Mouse (Mus musculus): ENCODE measurements at regions not wholly inside any gene's neighbourhood (a gene's known extent, or its start where the extent isn't known, plus 50 kb on each side); places are given as distances from the start of the nearest gene placed in this dataset.

- H3K36me3 ChIP-seq: no peaks in the 10 kb centered on the region
- no peak overlapping the region for H3K27ac ChIP-seq
- no peak overlapping the region for H3K4me2 ChIP-seq
- ATAC-seq (ENCODE audit: borderline replicate concordance, extremely low read depth, low FRiP score, low TSS enrichment): no peak
- H3K9ac ChIP-seq: no peak overlapping the region
- no peaks in the 10 kb centered on the region for H3K9me3 ChIP-seq
- H3K4me1 ChIP-seq: no peaks in the 10 kb centered on the region
- H3K27me3 ChIP-seq: no peaks in the 10 kb centered on the region
- 29% methylated on average over 1 of the region's 1 CpGs for WGBS
- no peak overlapping the region for H3K4me3 ChIP-seq
These were observed 586.1 kb upstream of the Impad1 start for GRCm38 (mm10) chr4:5379215-5379614.

- no peak overlapping the region for H3K4me2 ChIP-seq
- H3K27me3 ChIP-seq: no peaks in the 10 kb centered on the region
- no peaks in the 10 kb centered on the region for H3K9me3 ChIP-seq
- WGBS: 94% methylated on average over 1 of the region's 1 CpGs
- no peaks in the 10 kb centered on the region for H3K36me3 ChIP-seq
- no peak overlapping the region for H3K9ac ChIP-seq
- H3K27ac ChIP-seq: no peak overlapping the region
- no peaks in the 10 kb centered on the region for H3K4me1 ChIP-seq
- ATAC-seq (ENCODE audit: borderline replicate concordance, extremely low read depth, low FRiP score, low TSS enrichment): no peak
- no peak overlapping the region for H3K4me3 ChIP-seq
These were observed 565.1 kb upstream of the Impad1 start for GRCm38 (mm10) chr4:5358274-5358673.

- no peak overlapping the region for H3K27ac ChIP-seq
- no peaks in the 10 kb centered on the region for H3K9me3 ChIP-seq
- H3K36me3 ChIP-seq: no peaks in the 10 kb centered on the region
- no peak overlapping the region for H3K9ac ChIP-seq
- no peak overlapping the region for H3K4me2 ChIP-seq
- peak; percentile 14; the same call in 1 of the 2 replicates for ATAC-seq (ENCODE audit: borderline replicate concordance, extremely low read depth, low FRiP score, low TSS enrichment)
- H3K27me3 ChIP-seq: no peaks in the 10 kb centered on the region
- H3K4me3 ChIP-seq: no peak overlapping the region
- H3K4me1 ChIP-seq: no peaks in the 10 kb centered on the region
- WGBS: 70% methylated on average over 3 of the region's 3 CpGs
These were observed 553.1 kb upstream of the Impad1 start for GRCm38 (mm10) chr4:5346226-5346625.

GRCm38 (mm10) chr4:5344739-5345138, 551.6 kb upstream of the Impad1 start:
- no peak for ATAC-seq (ENCODE audit: borderline replicate concordance, extremely low read depth, low FRiP score, low TSS enrichment)
- H3K36me3 ChIP-seq: no peaks in the 10 kb centered on the region
- WGBS: 89% methylated on average over 4 of the region's 4 CpGs
- no peaks in the 10 kb centered on the region for H3K27me3 ChIP-seq
- no peak overlapping the region for H3K9ac ChIP-seq
- H3K4me3 ChIP-seq: no peak overlapping the region
- H3K27ac ChIP-seq: no peak overlapping the region
- H3K4me1 ChIP-seq: no peaks in the 10 kb centered on the region
- no peaks in the 10 kb centered on the region for H3K9me3 ChIP-seq
- H3K4me2 ChIP-seq: no peak overlapping the region

GRCm38 (mm10) chr4:5344311-5344710, 551.2 kb upstream of the Impad1 start:
- Histone ChIP-seq H3K36me3 (no peaks in the 10 kb centered on the region), H3K4me1 (no peaks in the 10 kb centered on the region), H3K9ac (no peak overlapping the region), H3K4me2 (no peak overlapping the region), H3K27me3 (no peaks in the 10 kb centered on the region), H3K9me3 (no peaks in the 10 kb centered on the region), H3K27ac (no peak overlapping the region), H3K4me3 (no peak overlapping the region)
- 67% methylated on average over 2 of the region's 2 CpGs for WGBS
- no peak for ATAC-seq (ENCODE audit: borderline replicate concordance, extremely low read depth, low FRiP score, low TSS enrichment)

GRCm38 (mm10) chr4:5337158-5337896, 544.2 kb upstream of the Impad1 start:
- no peaks in the 10 kb centered on the region for H3K36me3 ChIP-seq
- H3K27ac ChIP-seq: no peak overlapping the region; the same call in 1 of the 2 replicates
- H3K27me3 ChIP-seq: no peaks in the 10 kb centered on the region
- no peaks in the 10 kb centered on the region for H3K4me1 ChIP-seq
- no peak overlapping the region for H3K4me2 ChIP-seq
- 73% methylated on average over 4 of the region's 4 CpGs for WGBS
- no peak overlapping the region for H3K4me3 ChIP-seq
- ATAC-seq (ENCODE audit: borderline replicate concordance, extremely low read depth, low FRiP score, low TSS enrichment): peak; percentile 88
- H3K9me3 ChIP-seq: no peaks in the 10 kb centered on the region
- H3K9ac ChIP-seq: no peak overlapping the region

- Histone ChIP-seq H3K4me1 (no peaks in the 10 kb centered on the region), H3K36me3 (no peaks in the 10 kb centered on the region)
- WGBS: 80% methylated on average over 2 of the region's 2 CpGs
These were observed 541.9 kb upstream of the Impad1 start for GRCm38 (mm10) chr4:5335030-5335429.

GRCm38 (mm10) chr4:5328497-5329194, 535.5 kb upstream of the Impad1 start:
- Histone ChIP-seq H3K9me3 (no peaks in the 10 kb centered on the region), H3K4me2 (no peak overlapping the region), H3K4me1 (peaks cover 5% of the 10 kb centered on the region; the same call in 1 of the 2 replicates), H3K27ac (no peak overlapping the region), H3K36me3 (no peaks in the 10 kb centered on the region), H3K4me3 (no peak overlapping the region), H3K27me3 (no peaks in the 10 kb centered on the region), H3K9ac (no peak overlapping the region)
- peak; percentile 72; the same call in 1 of the 2 replicates for ATAC-seq (ENCODE audit: borderline replicate concordance, extremely low read depth, low FRiP score, low TSS enrichment)
- WGBS: 14% methylated on average over 5 of the region's 5 CpGs

More at GRCm38 (mm10) chr4:5335030-5335429, 541.9 kb upstream of the Impad1 start:
- Histone ChIP-seq H3K4me2 (no peak overlapping the region), H3K27ac (no peak overlapping the region), H3K4me3 (no peak overlapping the region), H3K9me3 (no peaks in the 10 kb centered on the region), H3K27me3 (no peaks in the 10 kb centered on the region), H3K9ac (no peak overlapping the region)
- ATAC-seq (ENCODE audit: borderline replicate concordance, extremely low read depth, low FRiP score, low TSS enrichment): no peak

- WGBS: 19% methylated on average over 2 of the region's 2 CpGs
- Histone ChIP-seq H3K4me1 (peaks cover 5% of the 10 kb centered on the region; the same call in 1 of the 2 replicates), H3K9ac (no peak overlapping the region), H3K27me3 (no peaks in the 10 kb centered on the region), H3K27ac (no peak overlapping the region), H3K36me3 (no peaks in the 10 kb centered on the region), H3K4me2 (no peak overlapping the region), H3K4me3 (no peak overlapping the region), H3K9me3 (no peaks in the 10 kb centered on the region)
- ATAC-seq (ENCODE audit: borderline replicate concordance, extremely low read depth, low FRiP score, low TSS enrichment): peak; percentile 75; the same call in 1 of the 2 replicates
These were observed 534.1 kb upstream of the Impad1 start for GRCm38 (mm10) chr4:5327171-5327661.

GRCm38 (mm10) chr4:5301461-5301860, 508.3 kb upstream of the Impad1 start:
- ATAC-seq (ENCODE audit: borderline replicate concordance, extremely low read depth, low FRiP score, low TSS enrichment): peak; percentile 69; the same call in 1 of the 2 replicates
- no peak overlapping the region for H3K4me3 ChIP-seq
- 0 out of 2 replicates have a peak, but pooled peaks cover 11% of the 10 kb centered on the region for H3K4me1 ChIP-seq
- no peaks in the 10 kb centered on the region for H3K9me3 ChIP-seq
- no peak overlapping the region for H3K9ac ChIP-seq
- 46% methylated on average over 3 of the region's 3 CpGs for WGBS
- no peaks in the 10 kb centered on the region for H3K27me3 ChIP-seq
- H3K36me3 ChIP-seq: no peaks in the 10 kb centered on the region
- no peak overlapping the region for H3K27ac ChIP-seq
- H3K4me2 ChIP-seq: no peak overlapping the region

- 0 out of 2 replicates have a peak, but pooled peaks cover 11% of the 10 kb centered on the region for H3K4me1 ChIP-seq
- H3K36me3 ChIP-seq: no peaks in the 10 kb centered on the region
- no peaks in the 10 kb centered on the region for H3K9me3 ChIP-seq
- no peak overlapping the region for H3K9ac ChIP-seq
- ATAC-seq (ENCODE audit: borderline replicate concordance, extremely low read depth, low FRiP score, low TSS enrichment): peak; percentile 39; the same call in 1 of the 2 replicates
- H3K27ac ChIP-seq: peak overlapping the region; percentile 24; the same call in 1 of the 2 replicates
- no peak overlapping the region for H3K4me3 ChIP-seq
- no peak overlapping the region for H3K4me2 ChIP-seq
- WGBS: 34% methylated on average over 1 of the region's 1 CpGs
- no peaks in the 10 kb centered on the region for H3K27me3 ChIP-seq
These were observed 507.9 kb upstream of the Impad1 start for GRCm38 (mm10) chr4:5301017-5301416.

- Histone ChIP-seq H3K4me3 (no peak overlapping the region), H3K4me1 (0 out of 2 replicates have a peak, but pooled peaks cover 11% of the 10 kb centered on the region), H3K36me3 (no peaks in the 10 kb centered on the region), H3K27me3 (no peaks in the 10 kb centered on the region), H3K9me3 (no peaks in the 10 kb centered on the region), H3K4me2 (no peak overlapping the region), H3K27ac (no peak overlapping the region), H3K9ac (no peak overlapping the region)
- 66% methylated on average over 2 of the region's 2 CpGs for WGBS
- ATAC-seq (ENCODE audit: borderline replicate concordance, extremely low read depth, low FRiP score, low TSS enrichment): no peak
These were observed 506.1 kb upstream of the Impad1 start for GRCm38 (mm10) chr4:5299208-5299607.

All from lung, embryonic 15.5 days (tissue).